Mouse (Mus musculus): ENCODE results near the gene Igsf6.
"Not testable (repeated sequence)": the region's sequence is repeated elsewhere in the genome, so short reads cannot be mapped to it uniquely, and the experiment has no call there.

Gene Igsf6

DNA sequence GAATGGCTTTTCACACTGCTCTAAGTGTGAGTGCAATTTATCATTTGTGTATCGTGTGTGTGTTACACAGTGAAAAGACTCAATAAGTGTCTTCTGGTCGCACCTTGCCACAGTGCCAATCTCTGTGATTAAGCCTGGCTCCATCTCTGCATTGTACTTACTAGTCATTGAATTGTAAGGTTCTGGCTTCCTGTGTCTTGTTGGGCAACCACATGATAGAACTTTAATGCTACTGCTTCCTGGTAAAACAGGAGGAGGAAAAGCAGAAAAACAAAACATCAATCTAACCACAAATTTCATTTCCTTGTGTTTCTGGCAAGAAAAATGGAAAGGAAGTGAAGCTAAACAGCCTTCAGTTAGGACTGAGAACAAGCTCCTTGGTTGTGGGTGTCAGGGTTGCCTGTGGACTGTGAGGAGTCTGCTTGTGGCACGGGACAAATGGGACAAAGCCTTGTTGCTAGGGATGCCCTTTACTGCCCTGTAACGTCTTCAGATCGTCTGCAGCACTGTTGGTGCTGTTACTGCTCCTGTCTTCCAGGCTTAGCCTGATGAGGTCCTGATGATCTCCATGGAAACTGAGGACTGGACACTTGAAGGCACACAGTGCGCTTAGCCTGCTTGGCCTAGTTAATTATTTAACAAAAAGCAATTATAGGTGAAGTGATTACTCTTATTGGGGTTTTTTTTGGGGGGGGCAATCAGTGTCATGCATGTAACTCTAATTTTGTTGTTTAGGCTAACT lies 14.7 kb downstream of the Igsf6 start:
- no peak for DNase-seq (ENCODE audit: low spot score)

DNA sequence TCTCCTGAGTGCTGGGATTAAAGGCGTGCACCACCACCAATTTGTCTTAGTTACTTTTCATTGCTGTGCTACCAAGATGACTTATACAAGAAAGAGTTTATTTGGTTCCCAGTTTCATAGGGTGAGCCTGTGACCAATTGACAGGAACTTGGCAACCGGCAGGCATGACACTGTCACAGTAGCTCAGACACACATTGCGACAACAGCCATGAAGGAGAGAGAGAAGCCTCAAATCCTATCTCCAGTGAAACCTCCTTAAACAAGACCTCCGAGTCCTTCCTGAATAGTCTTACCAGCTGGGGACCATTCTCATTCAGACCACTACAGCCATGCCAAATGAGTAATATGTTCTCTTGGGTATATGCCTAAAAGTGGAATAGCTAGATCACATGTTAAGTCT lies 21.3 kb downstream of the Igsf6 start:
- no peak for DNase-seq (ENCODE audit: low spot score)

DNA sequence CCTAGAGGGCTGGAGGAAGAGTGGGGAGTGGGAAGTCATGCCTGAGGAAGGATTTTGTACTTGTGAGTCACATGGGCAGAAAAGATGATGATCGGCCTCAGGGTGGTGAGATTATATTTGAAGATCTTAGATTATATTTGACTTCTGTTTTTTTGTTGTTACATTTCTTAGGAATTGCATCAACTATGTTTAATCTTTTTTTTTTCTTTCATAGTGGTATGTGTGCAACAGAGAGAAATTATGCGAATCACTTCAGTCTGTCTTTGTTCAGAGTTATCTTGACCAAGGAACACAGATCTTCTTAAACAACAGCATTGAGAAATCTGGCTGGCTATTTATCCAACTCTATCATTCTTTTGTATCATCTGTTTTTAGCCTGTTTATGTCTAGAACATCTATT lies 26.7 kb downstream of the Igsf6 start:
- DNase-seq (ENCODE audit: low spot score) = no peak

DNA sequence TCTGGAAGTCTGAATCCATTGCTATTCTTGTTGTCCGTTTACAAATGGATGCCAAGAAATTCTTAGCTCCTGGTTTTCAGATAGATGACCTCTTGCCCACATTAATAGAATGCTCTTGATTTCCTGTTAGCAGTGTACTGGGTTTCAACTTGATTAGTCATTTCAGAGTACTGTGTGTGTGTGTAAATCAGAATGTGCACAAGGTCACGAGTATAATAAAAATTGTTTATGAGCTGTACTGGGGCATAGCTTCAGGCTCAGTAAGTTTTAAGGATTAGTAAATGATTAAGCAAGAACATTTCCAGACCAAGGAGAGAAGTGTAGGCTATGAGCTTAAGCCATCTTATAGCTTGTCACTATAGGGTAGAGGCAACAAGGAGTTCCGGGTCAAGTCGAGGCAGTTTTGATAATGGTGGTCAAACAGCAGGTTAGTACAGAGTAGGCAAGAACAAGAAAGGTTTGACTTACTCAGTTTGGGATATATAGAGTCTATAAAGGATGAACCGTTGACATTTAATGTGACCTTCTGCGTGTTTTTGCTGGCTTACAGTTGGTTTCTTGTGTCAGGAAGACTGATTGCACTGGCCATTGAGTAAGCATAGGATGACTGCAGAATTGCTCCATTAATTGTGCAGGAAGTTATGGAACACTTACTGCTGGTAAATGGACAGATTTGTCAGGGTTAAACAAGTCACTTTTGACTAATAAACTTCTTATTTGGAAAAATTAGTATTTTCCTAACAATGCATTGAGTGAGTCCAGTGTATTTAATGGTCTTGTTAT lies 28.5 kb downstream of the Igsf6 start:
- no peak for DNase-seq (ENCODE audit: low spot score)

DNA sequence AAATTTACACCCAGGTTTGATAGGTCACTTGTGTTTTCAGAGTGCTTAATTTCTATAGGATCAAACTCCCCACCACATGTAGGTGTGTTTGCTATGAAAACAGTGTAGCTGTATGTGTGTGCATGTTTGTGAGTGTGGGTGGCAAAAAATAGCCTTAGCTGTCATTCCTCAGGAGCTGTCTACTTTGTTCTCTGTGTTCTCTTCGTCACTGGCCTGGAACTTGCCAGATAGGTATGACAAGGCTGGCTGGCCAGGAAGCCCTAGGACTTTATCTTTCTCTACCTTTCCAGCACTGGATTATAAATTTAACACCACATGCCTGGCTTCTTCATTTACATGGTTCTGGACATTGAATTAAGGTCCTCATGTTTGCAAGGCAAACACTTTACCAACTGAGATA lies 30.1 kb downstream of the Igsf6 start:
- no peak for DNase-seq (ENCODE audit: low spot score)

DNA sequence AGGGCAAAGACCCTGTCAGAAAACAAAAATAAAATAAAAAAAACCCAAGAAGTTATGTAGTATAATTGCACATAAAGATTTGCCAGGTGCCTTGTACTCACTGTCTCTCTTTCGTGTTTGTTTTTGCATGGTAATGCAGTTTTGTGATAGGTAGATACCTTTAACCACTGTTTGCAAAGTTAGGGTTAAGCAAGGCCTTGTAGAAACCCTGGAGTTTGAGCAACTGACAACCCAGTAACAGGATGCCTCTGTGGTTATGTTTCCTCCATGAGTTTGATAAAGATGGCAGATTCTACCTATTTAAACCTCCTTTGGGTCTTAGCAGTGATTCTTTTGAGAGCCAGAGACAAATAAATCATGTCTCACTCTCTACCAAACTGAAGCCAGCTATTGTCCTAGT lies 30.9 kb downstream of the Igsf6 start:
- DNase-seq (ENCODE audit: low spot score) = no peak

DNA sequence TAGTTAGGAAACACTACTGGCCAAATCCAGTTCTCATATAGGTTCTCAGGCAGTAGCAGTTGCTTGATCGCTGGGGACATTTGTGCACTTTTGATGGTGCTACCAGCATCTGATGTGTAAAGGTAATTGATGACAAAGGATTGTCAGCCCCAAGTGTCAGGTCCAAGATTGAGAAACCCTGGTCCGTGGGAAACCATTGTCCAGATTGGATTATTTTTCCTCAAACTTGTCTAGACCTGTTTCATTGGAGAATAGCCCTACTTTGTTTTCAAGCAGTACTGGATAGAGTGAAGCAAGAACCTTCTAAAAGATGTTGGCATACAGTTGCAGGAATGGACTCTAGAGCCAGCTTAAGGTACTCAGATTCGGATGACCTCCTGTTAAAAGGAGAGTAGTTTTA lies 31.4 kb downstream of the Igsf6 start:
- DNase-seq (ENCODE audit: low spot score) = no peak

DNA sequence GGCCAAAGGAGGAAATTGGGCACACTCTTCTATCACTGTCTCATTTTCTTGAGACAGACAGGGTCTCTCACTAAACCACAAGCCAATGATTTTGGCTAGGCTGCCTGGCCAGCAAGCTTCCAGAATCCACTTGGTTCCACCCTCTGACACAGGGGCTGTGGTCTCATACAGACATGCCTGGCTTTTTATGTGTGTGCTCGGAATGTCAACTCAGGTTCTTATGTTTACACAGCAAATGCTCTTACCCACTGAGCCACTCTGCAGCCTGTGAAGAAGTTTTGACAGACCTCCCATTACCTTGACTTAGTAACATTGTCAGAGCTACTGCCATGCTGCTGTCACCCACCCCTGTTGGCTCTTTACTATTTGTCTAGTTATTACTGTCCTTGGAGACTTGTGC lies 32.4 kb downstream of the Igsf6 start:
- no peak for DNase-seq (ENCODE audit: low spot score)

DNA sequence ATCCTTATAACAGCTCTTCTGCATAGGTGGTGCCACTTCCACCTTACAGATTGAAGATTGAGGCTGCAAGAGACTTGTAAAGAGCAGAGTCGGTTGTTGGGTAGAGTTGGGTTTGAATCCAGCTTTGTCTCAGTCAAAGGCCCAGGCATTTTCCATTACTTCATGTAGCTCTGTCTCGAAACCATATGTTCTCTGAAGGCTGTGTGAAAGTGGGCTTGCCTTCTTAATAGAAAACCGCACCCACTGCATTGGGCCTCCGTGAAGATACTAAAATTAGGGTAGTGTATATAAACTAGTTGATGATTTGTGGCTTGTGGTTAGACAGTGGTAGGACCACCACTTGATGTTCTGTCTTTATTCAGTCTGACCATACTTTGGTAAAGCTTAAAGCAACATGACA lies 33.8 kb downstream of the Igsf6 start:
- DNase-seq (ENCODE audit: low spot score) = no peak

DNA sequence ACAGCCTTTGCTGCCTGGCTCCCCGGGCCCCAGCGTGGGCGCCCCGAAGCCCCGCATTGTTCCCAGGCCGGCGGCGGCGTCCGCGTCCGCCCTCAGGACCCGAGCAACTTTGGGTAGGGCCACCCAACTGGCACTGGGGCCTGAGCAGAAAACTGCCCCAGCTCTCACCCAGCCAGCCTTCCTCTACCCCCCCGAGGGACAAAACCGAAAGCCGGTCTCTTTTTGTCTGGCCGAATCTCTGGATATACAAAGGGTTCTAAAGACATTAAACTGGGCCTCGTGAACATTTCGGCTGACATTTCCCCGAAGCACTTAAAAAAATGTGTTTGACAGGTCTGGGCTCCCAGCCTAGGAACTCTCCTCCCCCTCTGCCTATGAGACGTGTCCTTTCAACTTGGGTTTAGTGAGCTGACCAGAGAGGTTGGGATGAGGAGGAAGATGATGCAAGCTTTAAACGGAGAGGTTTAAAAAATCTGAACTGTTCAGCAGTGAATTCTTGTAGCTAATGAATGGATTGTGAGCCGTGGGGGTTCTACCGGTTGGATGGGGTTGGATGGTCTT lies 39.1 kb downstream of the Igsf6 start:
- peak; percentile 24 for DNase-seq (ENCODE audit: low spot score)

DNA sequence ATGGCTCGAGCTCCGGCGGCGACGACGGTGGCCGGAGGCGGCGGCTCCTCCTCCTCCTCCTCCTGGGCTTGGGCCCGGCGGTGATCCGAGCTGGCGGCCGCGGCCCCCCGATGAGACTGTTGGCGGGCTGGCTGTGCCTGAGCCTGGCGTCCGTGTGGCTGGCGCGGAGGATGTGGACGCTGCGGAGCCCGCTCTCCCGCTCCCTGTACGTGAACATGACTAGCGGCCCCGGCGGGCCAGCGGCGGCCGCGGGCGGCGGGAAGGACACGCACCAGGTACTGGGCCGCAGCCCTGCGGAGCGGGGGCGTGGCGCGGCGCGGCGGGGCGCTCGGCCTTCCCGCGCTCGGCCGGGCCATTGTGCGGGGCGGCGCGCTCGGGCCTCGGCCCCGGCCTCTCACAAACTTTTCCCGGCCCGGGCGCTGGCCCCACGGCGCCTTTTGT lies 39.7 kb downstream of the Igsf6 start:
- DNase-seq (ENCODE audit: low spot score) = peak; percentile 69

DNA sequence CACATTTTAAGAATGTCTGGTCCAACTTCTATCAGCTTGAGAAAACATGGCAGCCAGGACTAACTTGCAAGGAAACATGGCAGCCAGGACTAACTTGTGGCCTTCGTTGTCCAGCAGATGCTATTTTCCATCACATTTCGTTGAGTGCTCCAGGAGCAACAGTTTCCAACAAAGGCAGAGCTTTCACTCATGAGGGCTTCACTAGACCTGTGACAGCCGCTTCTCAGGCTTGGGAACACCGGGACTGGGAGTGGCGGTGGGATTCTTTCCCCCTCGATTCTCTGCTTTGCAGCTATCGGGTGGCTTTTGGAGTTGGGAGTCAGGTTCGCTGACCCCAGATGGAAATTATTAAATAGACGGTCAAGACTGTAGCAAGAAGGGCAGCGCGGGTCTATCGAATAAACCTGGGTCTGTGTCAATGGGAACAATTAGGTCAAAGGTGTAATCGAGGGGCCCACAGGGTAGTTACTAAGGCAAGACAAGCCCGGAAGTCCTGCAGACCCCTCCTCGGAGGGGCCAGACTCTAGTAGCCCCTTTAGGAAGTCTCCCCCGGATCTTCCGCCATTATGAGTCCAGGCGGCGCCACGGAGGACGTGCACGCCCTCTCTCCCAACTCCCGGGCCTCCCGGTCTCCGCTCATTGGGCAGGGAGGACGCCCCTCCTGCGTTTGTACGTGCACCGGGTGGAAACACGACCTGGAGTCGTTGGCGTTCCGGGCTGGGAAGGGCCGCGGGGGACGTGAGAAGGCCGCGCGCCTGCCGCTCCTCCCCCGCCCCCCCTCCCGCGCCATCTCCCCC lies 40.3 kb downstream of the Igsf6 start, which contains the start of gene Mettl9:
Gene Mettl9 (plus strand): TSS at position 590 of the 797 bp plus-strand sequence.
- DNase-seq (ENCODE audit: low spot score) = peak; percentile 96

DNA sequence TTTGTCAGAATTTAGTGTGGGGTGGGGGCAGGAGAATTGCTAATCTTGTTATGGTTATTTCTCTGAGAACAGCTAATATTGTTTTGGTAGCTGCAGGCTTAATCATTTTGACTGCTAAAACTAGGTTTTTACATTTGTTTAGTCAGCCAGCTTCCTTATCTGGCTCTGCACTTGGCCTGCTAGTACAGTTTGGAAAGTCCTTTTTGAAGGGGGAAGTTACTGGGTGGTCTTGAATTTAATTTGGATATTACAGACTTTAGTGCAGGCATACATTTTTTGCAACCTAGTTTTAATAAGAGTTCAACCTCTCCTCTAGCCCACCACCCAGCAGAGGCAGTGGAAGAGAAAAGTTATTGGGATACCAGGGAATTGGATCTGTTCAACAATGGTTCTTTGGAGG lies 44.4 kb downstream of the Igsf6 start:
- DNase-seq (ENCODE audit: low spot score) = not testable (repeated sequence)

DNA sequence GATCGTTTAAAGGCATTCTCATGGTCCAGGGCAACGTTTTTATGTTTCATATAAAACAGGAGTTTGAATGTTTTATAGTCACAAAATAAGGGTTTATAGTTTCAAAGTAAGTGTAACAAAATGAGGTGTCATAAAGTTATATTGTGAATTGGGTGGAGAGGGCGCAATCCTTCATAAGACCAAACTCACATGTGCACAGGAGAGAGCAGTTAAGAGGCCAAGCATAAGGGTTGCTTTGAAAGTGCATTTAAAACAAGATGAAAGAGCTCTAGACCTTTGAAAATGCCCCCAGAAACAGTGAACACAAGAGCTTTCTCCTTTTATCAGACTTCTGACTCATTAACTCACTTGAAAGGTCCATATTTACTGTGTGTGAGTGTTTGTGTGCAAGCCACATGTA lies 48.1 kb downstream of the Igsf6 start:
- DNase-seq (ENCODE audit: low spot score) = no peak

DNA sequence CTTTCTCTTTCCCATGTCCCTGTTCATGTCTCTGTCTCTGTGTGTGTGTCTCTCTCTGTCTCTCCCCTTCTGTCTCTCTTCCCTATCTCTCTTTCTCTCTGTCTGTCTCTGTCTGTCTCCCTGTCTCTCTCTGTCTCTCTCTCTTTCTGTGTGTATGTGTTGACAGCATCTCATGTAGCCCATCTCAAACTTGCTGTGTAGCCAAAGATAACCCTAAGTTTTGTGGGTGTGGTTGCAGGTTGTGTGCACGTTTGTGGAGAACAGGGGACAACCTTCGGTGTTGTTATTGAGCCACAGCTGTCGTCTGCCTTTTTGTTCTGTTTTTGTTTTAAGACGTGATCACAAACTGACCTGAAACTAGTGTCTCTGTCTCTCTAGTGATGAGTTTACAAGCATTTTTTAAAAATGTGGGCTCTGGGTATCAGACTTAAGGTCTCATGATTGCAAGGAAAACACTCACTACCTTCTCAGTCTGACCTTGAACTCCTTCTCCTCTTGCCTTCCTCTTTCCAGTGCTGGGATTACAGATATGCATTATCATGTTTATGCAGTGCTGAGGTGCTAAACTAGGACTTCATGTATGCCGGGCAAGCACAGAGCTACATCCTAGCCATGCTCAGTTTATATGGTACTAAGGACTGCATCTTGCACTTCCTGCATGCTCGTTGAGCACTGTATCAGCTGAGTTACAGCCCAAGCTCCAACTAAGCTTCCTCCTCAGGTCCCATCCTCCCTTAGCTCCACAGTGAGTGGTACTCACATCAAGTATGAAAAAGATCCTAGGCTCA lies 49.0 kb downstream of the Igsf6 start:
- no peak for DNase-seq (ENCODE audit: low spot score)

DNA sequence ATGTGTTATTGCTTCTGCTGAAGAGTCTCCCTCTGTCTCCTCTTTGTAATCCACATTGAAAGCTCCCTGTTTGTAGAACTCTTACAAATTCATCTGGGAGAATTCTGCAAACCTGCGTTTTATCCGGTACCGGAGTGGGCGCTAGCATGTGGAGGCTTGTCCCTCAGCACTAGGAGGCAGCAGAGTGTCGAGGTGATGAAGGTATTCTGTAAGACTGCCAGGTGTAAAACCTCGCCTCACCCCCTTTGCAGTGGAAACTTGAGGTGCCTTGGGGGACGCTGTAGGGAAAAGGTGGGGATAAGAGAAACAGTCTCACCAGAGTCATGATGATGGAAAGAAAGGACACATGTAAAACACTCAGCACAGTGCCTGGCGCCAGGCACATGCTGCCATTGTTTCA lies 54.1 kb downstream of the Igsf6 start:
- no peak for DNase-seq (ENCODE audit: low spot score)

DNA sequence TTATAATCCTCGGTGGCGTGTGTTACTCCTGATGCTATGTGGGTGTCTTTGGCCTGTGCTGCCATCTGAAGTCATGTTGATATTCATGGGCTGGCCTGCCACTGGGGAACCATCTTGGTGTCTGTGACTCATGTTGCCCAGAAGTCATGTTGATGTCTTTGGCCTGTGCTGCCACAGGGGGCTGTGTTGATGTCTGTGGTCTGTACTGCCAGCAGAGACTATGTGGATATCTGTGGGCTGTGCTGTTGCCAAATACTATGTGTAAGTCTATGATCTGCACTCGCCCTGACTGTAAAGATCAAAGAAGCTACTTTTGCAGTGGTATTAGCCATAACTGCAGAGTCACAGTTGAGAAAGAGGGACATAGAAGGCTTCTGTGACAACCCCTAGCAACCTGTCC lies 55.6 kb downstream of the Igsf6 start:
- no peak for DNase-seq (ENCODE audit: low spot score)

DNA sequence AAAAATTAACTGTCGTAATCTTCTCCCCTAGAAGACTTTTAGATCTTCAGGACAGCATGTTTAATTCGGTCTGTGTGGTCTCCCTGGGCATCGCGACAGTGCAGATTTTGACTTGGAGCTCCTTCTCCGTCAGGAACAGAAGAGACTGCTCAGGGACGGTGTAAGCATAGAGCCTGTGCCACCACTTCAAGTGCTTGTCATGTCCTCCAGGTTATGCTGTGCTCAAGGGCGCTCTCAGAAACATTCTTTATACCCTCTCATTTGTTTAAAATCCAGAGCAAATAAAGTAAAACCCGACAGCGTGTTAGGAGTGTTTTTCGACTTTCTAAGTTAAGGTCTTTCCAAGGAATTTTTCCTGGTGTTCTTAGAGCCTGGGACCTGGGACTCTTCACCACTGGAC lies 59.9 kb downstream of the Igsf6 start:
- DNase-seq (ENCODE audit: low spot score) = no peak

Measured in ovary, postnatal 10 days (tissue).